In the genomic region with DNA sequence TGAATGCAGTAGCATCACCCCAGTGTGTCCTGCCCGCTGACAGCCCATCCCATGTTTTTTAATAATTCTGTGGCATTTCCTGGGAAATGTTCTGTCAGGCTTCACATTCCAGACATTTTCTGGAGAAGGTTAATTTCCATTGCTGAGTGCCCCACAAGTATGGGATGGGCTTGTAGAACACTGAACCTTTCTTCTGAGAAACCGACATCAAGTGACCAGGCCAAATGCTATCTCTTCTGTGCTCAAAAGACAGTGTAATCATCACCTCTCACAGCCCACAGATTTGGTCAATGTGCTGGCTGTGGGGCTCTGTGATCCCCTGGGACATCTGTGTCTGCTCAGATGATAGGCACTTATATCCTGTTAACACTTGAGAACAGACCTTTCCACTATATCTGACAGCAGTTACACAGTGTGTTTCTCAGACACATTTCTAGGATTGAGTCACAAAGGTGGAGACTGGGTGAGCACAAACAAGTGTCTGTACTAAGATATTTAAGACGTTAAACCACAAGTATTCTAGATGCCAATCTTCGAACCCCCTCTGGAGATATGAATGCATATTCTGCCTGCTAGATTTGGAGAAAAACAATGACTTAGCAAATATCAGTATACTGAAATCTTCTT, we compare ENCODE assay signal across 13 mouse cellular contexts.
DNase-seq lines count a peak whose midpoint lies in the region; ATAC-seq lines count a peak whose summit lies in the region.
"Had no signal": no experiment of that assay in that cellular context is flagged by ENCODE, and none has a peak within 500 bp of the region (broad histone marks: within the 10 kb centered on the region; RNA-seq: fewer than 3 reads in every experiment).

No protein-coding gene starts in this region.

- no peak for DNase-seq in heart, adult 8-10 months (ENCODE audit: low spot score)
- DNase-seq in CD4-positive, CD25-positive, alpha-beta regulatory T cell, adult 2 months (ENCODE audit: low read depth, low spot score), result peak; percentile 55
- peak; percentile 88 for DNase-seq in c-Kit-positive CD71-positive TER-119-positive erythroid progenitor cells, embryonic 14.5 days (ENCODE audit: low spot score)
- DNase-seq in left cerebral cortex, postnatal 36 days (ENCODE audit: low spot score in 2 of 2), result no peak
- no peak for DNase-seq in T-cell, adult 2 months (ENCODE audit: low spot score)
- DNase-seq in gastrocnemius, postnatal 36 days, result no peak
- DNase-seq: left cerebral cortex, postnatal 4 days; lung, postnatal 4 days; thymus, adult 2 months had no signal

- H3K36me3 ChIP-seq in heart, embryonic 14.5 days (ENCODE audit: control insufficient read depth, insufficient read depth, low read length), result peaks cover 11% of the 10 kb centered on the region; the same call in 1 of the 2 replicates
- H3K36me3 ChIP-seq in liver, embryonic 15.5 days (replicated peaks), result peaks cover 33% of the 10 kb centered on the region
- H3K36me3 ChIP-seq: embryonic facial prominence, embryonic 15.5 days had no signal

- intact Hi-C loops in left cerebral cortex, postnatal 36 days (cut with DNase I), result no loop called here
- intact Hi-C loops in gastrocnemius, postnatal 36 days (cut with DNase I), result loop anchor here (10.0 kb wide), 1 partner anchor 198 kb away; no protein-coding TSS in a partner anchor

- H3K4me2 ChIP-seq in heart, embryonic 14.5 days (ENCODE audit: low read length), result peak overlapping the region; percentile 22; the same call in 1 of the 2 replicates
- peak overlapping the region; percentile 57 for H3K4me2 ChIP-seq in liver, embryonic 15.5 days
- H3K4me2 ChIP-seq: embryonic facial prominence, embryonic 15.5 days had no signal

- H3K27ac ChIP-seq in heart, embryonic 14.5 days (replicated peaks in 1 of 2; ENCODE audit: control insufficient read depth in 1 of 2, insufficient read depth in 1 of 2, low read depth in 2 of 2, low read length in 2 of 2), result no peak overlapping the region
- peak overlapping the region; percentile 89 for H3K27ac ChIP-seq in liver, embryonic 15.5 days (replicated peaks)
- H3K27ac ChIP-seq: embryonic facial prominence, embryonic 15.5 days; kidney, postnatal 0 days had no signal

- no peak overlapping the region for H3K9ac ChIP-seq in heart, embryonic 14.5 days (ENCODE audit: low read length)
- H3K9ac ChIP-seq in liver, embryonic 15.5 days, result no peak overlapping the region
- H3K9ac ChIP-seq: embryonic facial prominence, embryonic 15.5 days had no signal

- WGBS in heart, embryonic 14.5 days, result 12% methylated on average over 4 of the region's 4 CpGs
- 28% methylated on average over 4 of the region's 4 CpGs for WGBS in liver, embryonic 15.5 days (ENCODE audit: insufficient replicate concordance)

- H3K9me3 ChIP-seq in heart, embryonic 14.5 days (ENCODE audit: control insufficient read depth, low read length), result no peaks in the 10 kb centered on the region
- H3K9me3 ChIP-seq in liver, embryonic 15.5 days (replicated peaks), result no peaks in the 10 kb centered on the region
- H3K9me3 ChIP-seq: embryonic facial prominence, embryonic 15.5 days had no signal

- H3K27me3 ChIP-seq in heart, embryonic 14.5 days (ENCODE audit: control insufficient read depth, insufficient read depth, low read length), result no peaks in the 10 kb centered on the region
- H3K27me3 ChIP-seq in liver, embryonic 15.5 days, result no peaks in the 10 kb centered on the region
- H3K27me3 ChIP-seq: embryonic facial prominence, embryonic 15.5 days had no signal

- no peak overlapping the region for H3K4me3 ChIP-seq in heart, embryonic 14.5 days (ENCODE audit: control insufficient read depth in 1 of 2, insufficient read depth in 1 of 2, low read depth in 1 of 2, low read length in 2 of 2)
- H3K4me3 ChIP-seq in liver, embryonic 15.5 days (replicated peaks), result no peak overlapping the region
- H3K4me3 ChIP-seq: embryonic facial prominence, embryonic 15.5 days had no signal

- peaks cover 10 to 36% of the 10 kb centered on the region in 2 experiments for H3K4me1 ChIP-seq in heart, embryonic 14.5 days (ENCODE audit: control insufficient read depth in 2 of 2, insufficient read depth in 2 of 2, low read length in 2 of 2)
- peaks cover 53% of the 10 kb centered on the region for H3K4me1 ChIP-seq in liver, embryonic 15.5 days (replicated peaks)

- peak; percentile 68 for ATAC-seq in heart, embryonic 14.5 days (ENCODE audit: insufficient number of reproducible peaks, insufficient read depth, low FRiP score, low read depth)
- peak; percentile 95 for ATAC-seq in liver, embryonic 15.5 days (ENCODE audit: insufficient read depth)

Comparison
In these comparisons a context has a peak if more than half of its experiments do, and no peak if none do; other contexts are left out.
1. DNase-seq: peak in CD4-positive, CD25-positive, alpha-beta regulatory T cell, adult 2 months (single experiment) and c-Kit-positive CD71-positive TER-119-positive erythroid progenitor cells, embryonic 14.5 days (single experiment); none in heart, adult 8-10 months (single experiment), left cerebral cortex, postnatal 36 days (0 of 2), T-cell, adult 2 months (single experiment) and gastrocnemius, postnatal 36 days (0 of 2).